Mouse (Mus musculus): ENCODE measurements around the gene Ccdc194. TPM values are rescaled to one million over a fixed set of nuclear protein-coding genes. Genes with fewer than 3 reads are reported as not detected.
A peak's percentile ranks its signal among the peaks of the same experiment; 100 is the strongest.

Ccdc194 gene
- total RNA-seq (2021), result not detected

DNA sequence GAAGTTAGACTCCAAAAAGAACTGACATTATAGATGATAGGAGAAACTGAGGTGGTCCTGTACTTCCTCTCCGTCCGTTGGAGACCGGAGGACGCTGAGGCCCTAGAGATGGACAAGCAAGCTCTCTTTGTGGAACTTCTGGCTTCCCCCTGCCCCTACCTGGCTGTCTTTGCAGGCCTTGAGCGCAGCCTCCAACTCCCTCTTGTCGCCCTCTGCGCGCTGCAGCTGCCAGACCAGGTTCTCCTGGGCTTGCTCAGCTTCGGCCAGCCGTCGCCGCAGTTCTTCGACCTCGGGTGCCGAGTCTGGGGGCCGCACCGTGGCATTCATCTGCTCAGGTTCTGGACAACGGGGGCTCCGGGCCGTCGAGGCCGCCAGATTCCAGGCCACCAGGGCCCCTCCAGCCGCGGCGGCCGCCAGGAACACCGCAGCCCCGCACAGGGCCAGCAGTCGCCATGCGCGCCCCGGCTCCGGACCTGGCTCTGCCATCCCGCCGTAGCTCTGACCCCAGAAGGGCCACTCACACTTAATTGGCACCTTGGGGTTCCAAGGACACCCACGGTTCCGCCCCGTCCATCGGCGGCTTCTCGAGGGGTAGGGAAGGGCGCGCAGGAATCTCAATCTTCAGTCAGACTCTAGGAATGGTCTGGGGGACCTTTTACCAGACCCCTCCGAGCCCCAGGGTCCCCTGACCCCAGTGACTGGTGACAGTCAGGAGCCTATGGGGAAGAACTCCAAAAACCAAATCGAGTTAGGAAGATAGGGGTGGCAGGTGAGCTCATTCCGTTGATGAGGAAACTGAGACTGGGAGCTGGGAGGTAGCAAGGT lies at the start of gene Ccdc194:
Gene Ccdc194, minus strand, starts transcription at position 486 of the 825 bp plus-strand sequence.
- intact Hi-C loops (cut with DNase I), result no loop called here
- DNase-seq (ENCODE audit: low spot score in 2 of 2), result no peak

DNA sequence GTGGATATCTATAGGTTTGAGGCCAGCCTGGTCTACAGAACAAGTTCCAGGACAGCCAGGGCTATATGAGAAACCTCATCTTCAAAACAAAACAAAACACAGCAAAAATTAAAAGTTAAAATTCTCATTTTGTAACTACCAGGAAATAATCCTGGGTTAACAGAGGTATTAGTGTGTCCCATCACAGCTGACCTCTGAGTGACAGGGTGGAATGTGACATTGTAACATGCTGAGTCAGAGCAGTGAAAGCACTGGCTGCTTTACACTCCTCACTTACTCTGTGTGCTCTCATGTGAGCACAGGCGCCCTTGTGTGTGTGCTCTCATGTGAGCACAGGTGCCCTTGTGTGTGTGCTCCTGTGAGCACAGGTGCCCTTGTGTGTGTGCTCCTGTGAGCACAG lies 49.5 kb upstream of the Ccdc194 start:
- intact Hi-C loops (cut with DNase I), result no loop called here

DNA sequence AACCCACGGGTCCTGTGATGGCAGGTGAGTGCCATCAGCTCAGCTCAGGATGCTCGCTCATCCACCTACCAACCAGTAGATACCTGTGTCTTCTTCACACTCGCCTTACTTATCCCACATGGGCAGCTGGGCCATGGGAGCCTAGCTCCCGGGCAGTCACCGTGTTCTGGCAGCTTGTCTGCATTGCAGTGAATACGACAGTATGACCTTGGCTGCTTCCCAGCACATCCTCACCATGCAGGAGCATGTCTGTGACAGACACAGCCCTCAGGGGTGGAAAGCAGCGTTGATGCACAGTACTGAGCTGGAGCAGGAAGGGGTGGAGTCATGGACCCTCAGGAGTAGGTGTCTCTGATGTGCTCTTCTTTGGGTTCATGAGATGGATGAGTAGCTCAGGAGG lies 48.9 kb upstream of the Ccdc194 start:
- intact Hi-C loops (cut with DNase I), result no loop called here
- no peak for DNase-seq (ENCODE audit: low spot score in 2 of 2)

More for the DNA sequence above, 49.5 kb upstream of the Ccdc194 start:
- no peak for DNase-seq (ENCODE audit: low spot score in 2 of 2)

DNA sequence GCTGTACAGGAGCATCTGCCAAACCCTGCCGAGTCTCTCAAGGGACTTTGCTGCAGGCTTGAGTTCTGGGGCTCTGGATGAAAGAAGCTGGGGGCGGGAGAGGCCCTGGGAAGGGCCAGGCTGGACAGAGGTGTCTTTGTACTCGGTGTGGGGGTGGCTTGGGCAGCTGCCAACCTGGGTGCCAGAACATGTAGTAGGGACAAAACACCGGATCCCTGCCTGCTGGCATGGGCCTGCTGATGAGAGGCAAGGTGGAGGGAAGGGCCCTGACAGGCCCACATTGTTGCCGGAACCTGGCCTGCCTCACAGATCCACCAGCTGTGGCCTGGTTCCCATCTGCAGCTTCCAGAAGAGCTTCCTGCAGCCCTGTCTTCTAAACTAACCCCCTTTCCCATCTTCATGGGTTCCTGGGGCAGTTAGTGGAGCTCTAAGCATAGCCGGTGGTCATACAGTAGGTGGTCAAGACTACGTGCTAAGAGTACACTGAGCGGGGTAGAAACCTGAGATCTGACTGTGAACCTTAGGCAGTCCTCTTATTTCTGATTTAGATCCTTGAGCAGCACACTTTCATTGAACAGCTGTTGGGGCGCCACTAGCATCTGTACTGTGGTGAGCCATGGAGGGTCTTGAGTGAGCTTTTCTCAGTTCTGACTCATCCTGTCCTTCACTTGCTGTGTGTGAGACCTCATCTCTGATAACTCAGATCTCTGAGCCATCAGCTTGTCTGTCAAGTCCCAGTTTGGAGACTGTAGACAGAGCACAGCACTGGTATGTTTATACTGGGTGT lies 47.5 kb upstream of the Ccdc194 start:
- intact Hi-C loops (cut with DNase I), result no loop called here
- peak; percentile 78 to 86 for DNase-seq (ENCODE audit: low spot score in 2 of 2)

DNA sequence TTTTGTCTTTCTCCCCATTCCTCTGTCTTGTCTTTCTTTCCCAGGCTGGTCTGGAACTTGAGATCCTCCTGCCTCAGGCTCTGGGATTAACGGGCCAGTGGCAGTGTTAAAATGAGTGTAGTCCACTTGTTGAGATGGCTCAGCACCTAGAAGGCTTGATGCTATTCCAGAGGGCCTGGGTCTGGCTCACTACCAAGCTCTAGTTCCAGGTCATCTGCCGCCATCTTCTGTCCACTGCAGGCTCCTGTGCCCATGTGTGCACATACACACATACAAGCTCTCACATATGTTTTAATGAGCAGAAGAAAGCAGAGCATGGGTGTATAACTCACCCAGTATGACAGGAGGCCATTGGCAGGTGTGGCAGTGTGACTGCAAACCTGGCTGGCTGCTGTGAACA lies 46.6 kb upstream of the Ccdc194 start:
- no peak for DNase-seq (ENCODE audit: low spot score in 2 of 2)
- intact Hi-C loops (cut with DNase I), result no loop called here

DNA sequence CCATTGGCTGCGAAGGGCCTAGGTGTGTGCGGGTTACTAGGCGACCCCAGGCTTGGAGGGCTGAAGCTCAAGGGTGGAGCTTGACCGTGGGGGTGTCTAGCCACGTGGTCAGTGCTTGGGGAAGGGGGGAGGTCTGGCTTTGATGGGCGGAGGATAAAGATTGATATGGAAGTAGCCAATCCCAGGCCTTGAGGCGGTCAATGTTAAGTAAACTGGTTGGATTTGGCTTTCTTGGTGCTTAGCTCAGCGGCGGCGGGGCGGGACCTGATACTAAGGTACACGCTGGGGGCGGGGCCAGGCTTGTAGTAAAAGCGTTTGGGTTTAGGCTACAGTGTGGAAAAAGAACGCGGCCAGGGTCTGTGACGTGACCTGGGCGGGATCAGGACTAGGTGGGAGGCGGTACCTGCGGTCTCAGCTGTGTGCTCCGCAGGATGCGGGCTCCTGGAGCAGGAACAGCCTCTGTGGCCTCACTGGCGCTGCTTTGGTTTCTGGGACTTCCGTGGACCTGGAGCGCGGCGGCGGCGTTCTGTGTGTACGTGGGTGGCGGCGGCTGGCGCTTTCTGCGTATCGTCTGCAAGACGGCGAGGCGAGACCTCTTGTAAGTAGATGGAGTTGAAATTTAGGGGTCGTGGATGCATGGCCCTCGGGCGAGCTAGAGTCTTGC lies 44.9 kb upstream of the Ccdc194 start:
- intact Hi-C loops (cut with DNase I), result no loop called here
- peak; percentile 96 to 99 for DNase-seq (ENCODE audit: low spot score in 2 of 2)

DNA sequence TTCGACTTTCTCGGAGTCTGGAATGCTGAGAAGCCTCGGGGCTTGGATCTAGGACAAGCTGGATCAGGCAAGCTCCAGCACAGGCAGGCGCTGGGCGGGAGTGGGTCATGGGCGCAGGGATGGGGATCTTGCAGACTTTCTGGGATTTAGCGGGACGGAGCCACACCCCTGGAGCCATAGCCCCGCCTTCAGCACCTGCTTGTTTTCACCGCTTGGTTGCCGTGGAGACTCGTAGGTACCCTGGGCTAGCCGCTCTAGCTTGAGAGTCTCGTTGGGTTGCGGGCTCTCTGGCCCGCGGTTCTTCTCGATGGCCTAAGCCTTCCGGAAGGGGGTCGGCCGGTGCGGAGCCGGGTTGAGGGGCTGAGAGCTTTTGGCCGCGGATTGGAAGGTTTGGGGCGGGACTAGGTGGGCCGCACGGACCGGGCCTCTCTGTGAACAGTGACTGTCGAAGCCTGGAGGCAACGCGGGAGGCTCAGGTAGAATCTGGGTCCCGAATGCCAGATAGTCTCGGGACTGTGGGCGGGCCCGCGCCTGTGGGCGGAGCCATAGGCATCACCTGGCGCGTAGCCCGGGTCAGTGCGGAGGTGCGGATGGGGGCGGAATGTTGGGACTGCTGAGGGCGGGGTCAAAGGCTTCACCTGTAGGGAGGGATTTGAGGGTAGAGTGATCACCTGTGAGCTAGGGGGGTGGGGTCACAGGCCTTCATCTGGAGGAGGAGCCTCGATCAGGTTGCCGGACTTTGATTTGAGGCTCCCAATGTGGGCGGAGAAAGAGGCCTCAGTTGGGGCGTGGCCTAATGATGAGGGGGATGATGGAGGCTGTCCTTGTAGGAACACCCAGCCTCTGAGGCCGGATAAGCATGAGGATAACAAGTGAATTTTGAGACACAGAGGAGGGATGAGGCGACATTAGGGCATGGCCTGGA lies 44.1 kb upstream of the Ccdc194 start:
- peak; percentile 92 to 95 for DNase-seq (ENCODE audit: low spot score in 2 of 2)
- intact Hi-C loops (cut with DNase I), result loop anchor here (2.0 kb wide), 1 partner anchor 23 kb away; the partner anchor contains the start of gene Pgls

DNA sequence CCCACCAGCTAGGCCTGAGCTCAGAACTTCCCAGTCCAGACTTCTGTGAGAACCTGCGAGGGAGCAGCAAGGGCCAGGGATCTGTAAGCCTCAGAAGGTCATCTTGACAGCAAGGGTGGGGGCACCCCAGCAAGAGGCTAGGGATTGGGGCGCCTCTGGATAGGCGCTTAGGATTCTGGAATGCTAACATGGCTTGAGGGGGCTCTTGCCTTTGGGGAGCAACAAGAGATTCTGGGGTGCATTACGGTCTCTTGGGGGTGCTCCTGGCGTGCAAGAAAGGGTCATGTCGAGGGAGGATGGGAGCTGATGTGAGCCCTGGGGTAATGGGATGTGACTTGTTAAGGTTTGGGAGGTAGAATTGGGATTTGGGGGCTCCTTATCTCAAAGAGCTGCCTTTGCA lies 43.4 kb upstream of the Ccdc194 start:
- intact Hi-C loops (cut with DNase I), result loop anchor here (2.0 kb wide), 1 partner anchor 24 kb away; the partner anchor contains the start of gene Pgls
- DNase-seq (ENCODE audit: low spot score in 2 of 2), result no peak

DNA sequence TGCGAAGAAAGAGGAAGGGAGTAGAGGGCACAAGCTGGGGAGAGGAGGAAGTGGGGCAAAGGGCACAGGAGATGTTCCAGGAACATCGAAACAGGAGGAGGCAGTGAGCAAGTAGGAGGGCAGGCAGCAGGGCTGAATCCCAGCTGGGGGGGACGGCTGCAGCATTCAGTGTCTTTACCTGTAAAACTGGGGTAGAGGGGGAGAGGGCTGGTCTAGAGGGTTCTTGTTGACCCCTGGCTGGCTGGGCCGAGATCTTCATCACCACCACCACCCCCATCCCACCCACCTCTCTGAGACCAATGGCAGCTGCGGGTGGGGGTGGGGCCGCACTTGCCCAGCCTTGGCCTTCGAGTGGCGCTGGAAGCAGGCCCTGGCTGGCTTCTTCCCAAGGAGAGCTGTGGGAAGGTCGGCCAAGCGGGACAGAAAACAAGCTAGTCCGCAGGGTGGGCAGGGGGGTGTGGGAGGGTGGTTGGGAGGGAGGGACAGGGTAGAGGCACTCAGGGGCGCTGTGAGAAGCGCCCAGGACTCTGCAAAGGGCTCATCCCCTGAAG lies 43.0 kb upstream of the Ccdc194 start, which contains the start of gene Slc27a1:
Gene Slc27a1, plus strand, starts transcription at position 496 of the 551 bp plus-strand sequence.
- peak; percentile 51 to 63 for DNase-seq (ENCODE audit: low spot score in 2 of 2)
- intact Hi-C loops (cut with DNase I), result loop anchor here (2.0 kb wide), 1 partner anchor 24 kb away; the partner anchor contains the start of gene Pgls

DNA sequence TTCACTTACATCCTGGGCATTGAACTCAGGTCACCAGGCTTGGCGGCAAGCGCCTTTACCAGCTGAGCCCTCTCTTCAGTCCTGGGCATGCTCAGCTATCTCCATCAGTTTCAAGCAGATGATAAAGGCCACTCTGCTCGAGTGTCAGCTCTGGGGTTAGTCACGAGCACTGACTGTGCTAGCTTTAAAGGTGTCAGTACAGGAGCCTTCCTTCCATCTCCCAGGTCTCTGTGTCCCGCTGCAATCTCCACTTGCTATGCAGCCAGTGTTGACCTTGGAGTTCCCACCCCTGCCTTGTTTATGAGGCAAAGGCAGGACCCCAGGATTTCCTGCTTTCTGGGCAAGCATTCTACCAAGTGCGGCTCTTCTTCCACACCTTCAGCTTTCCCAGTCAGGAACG lies 42.1 kb upstream of the Ccdc194 start:
- intact Hi-C loops (cut with DNase I), result no loop called here
- DNase-seq (ENCODE audit: low spot score in 2 of 2), result no peak

DNA sequence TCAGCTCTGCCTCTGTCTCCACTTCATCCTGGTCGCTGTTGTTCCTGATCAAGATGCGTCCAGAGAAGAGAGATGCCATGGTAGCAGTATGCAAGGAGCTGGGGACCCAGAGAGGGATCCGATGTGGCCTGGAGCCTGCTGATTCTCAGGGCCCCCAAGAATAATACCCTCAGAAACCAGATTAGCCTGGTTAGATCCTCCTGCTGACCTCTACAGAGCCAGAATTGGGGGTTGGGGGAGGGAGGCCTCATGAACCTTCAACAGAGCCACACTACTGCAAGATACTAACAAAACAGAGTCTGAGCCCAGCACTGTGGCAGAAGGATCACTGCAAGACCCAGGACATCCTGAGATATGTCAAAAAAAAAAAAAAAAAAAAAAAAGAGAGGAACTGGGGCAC lies 41.0 kb upstream of the Ccdc194 start, which contains the start of gene Nxnl1:
Gene Nxnl1, minus strand, starts transcription at position 101 of the 400 bp plus-strand sequence.
- no peak for DNase-seq (ENCODE audit: low spot score in 2 of 2)
- intact Hi-C loops (cut with DNase I), result no loop called here

DNA sequence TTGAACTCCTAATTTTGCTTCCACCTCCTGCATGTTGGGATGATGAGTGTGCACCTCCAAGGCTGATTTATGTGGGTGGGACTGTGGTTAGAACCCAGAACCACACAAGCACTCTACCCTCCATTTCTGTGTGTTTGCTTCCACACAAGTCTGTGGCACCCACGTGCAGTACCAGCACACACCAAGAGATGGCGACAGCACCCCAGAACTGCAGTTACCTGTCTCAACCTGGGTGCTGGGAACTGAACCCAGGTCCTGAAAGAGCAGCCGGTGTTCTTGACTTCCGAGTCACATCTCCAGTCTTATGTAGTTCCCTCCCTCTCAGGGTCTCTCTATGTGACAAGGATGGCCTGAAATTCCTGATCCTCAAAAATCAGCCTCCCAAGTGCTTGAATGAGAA lies 38.5 kb upstream of the Ccdc194 start:
- no peak for DNase-seq (ENCODE audit: low spot score in 2 of 2)
- intact Hi-C loops (cut with DNase I), result no loop called here

DNA sequence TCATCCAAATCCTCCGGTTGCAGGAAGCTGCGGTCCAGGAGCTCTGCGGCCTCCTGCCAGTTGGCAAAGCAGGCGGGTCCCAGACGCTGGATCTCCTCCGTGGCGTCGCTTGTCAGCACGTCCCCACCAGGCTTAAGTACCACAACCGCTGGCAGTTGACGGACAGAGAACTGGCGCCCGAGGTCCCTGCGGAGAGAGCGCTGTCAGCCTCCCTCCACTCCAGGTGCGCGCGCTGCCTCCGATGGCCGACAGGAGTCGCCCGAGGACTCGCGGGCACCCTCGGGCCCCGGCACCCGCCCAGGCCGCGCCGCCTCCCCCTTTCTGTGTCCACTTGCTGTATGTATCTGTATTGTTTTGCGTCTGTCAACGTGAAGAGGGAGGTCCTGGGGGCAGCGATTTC lies 37.2 kb upstream of the Ccdc194 start:
- peak; percentile 55 to 67 for DNase-seq (ENCODE audit: low spot score in 2 of 2)
- intact Hi-C loops (cut with DNase I), result no loop called here

DNA sequence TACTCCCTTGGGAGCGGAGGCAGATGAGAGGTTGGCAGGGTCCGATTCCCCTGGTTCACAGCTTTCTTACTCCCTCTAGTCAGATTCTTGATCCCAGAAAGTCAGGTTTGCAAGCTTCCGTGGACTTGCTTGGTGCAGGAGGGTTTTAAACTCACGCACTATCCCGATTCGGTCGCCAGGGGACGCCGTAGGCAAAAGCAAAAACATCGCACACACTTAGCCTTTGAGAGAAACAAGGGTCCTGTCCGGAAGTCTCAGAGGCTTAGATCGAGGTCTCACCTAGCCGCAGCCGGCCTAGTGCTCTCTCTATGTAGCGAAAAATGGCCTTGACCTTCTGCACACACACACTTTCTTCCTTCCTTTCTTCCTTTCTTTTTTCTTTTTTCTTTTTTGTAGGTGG lies 35.9 kb upstream of the Ccdc194 start:
- intact Hi-C loops (cut with DNase I), result loop anchor here (1.0 to 2.0 kb wide), 3 partner anchors 35 to 99 kb away; no protein-coding TSS in a partner anchor
- no peak for DNase-seq (ENCODE audit: low spot score in 2 of 2)

DNA sequence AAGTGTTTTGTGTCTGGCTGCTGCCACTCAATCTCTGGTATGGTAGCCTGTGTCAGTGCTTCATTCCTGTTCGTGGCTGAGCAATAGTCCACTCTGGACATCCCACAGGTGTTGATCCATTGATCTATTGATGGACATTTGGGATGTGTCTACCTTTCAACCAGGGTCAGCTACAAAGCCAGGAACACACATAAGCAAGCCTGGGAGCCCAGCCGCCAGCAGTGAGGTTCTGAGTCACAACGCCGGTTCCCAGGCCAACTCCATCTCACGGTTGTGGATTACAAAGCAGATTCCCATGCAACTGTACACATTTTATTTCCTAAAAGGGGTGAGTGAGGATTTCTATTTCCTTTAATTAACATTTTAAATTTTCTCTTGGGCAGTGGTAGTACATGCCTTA lies 35.3 kb upstream of the Ccdc194 start:
- no peak for DNase-seq (ENCODE audit: low spot score in 2 of 2)
- intact Hi-C loops (cut with DNase I), result loop anchor here (1.0 to 2.0 kb wide), 3 partner anchors 36 to 100 kb away; no protein-coding TSS in a partner anchor

DNA sequence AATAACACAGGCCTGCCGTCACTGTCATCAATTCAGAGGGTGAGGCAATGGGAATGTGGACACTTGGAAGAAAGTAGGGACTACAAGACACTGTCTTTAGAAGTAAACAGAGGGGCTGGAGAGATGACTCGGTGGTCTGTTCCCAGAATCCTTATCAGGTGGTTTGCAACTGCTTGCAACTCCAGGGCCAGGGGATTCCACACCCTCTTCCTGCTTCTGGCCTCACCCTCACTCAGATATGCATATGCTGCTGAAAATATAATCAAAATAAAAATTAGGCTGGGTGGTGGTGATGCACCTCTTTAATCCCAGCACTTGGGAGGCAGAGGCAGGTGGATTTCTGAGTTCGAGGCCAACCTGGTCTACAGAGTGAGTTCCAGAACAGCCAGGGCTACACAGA lies 34.6 kb upstream of the Ccdc194 start:
- intact Hi-C loops (cut with DNase I), result loop anchor here (2.0 kb wide), 1 partner anchor 73 kb away; no protein-coding TSS in a partner anchor
- DNase-seq (ENCODE audit: low spot score in 2 of 2), result no peak

DNA sequence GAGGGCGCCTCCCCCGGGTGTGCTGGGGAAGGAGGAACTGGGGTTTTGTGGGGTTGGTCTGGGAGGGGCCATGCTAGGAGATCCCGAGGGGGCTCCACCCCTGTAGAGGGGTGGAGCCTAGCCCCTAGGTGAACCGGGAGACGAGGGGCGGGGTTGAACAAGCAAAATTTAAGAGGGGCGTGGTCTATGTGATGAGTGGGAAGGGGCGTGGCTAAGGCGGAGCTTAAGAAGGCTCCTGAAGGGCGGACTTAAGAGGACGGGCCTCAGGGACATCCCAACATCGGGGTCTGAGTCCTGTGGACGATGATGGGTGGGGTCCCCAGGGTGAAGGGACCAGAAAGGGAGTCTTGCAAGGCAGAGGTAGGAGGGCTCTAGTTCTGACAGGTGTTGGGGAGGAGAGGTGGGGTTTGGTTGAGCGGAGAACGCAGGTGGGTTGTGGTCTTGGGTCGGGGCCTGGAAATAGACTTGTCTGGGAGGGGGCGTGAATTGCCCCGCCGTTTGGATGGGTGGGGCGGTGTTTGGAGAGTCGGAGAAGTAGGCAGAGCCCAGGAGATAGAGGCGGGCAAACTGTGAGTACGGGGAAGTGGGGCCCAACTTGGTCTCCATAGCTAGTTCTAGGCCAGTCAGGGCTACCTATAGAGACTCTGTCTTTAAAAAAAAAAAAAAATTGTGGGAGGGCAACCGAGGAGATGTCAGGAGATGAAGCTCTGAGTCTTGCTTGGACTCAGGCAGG lies 33.6 kb upstream of the Ccdc194 start:
- intact Hi-C loops (cut with DNase I), result no loop called here
- DNase-seq (ENCODE audit: low spot score in 2 of 2), result no peak

All from left cerebral cortex, postnatal 25 days (tissue).